Mouse (Mus musculus): ENCODE measurements around the gene Hoxb2.

Gene Hoxb2

GRCm38 (mm10) chr11:96351312-96351711, 987 bp downstream of the Hoxb2 start:
- DNase-seq (ENCODE audit: low read depth, low spot score), result no peak

GRCm38 (mm10) chr11:96351831-96352230, 1.5 kb downstream of the Hoxb2 start:
- peak; percentile 41 for DNase-seq (ENCODE audit: low read depth, low spot score)

- peak; percentile 70 for DNase-seq (ENCODE audit: low read depth, low spot score)
These were observed 2.6 kb downstream of the Hoxb2 start for GRCm38 (mm10) chr11:96352691-96353521.

GRCm38 (mm10) chr11:96353522-96353841, 3.2 kb downstream of the Hoxb2 start:
- no peak for DNase-seq (ENCODE audit: low read depth, low spot score)

GRCm38 (mm10) chr11:96353939-96354338, 3.6 kb downstream of the Hoxb2 start:
- no peak for DNase-seq (ENCODE audit: low read depth, low spot score)

GRCm38 (mm10) chr11:96354376-96354775, 4.1 kb downstream of the Hoxb2 start:
- DNase-seq (ENCODE audit: low read depth, low spot score), result peak; percentile 87

- no peak for DNase-seq (ENCODE audit: low read depth, low spot score)
These were observed 4.5 kb downstream of the Hoxb2 start for GRCm38 (mm10) chr11:96354801-96355311.

- DNase-seq (ENCODE audit: low read depth, low spot score), result peak; percentile 76
These were observed 13.5 kb downstream of the Hoxb2 start for GRCm38 (mm10) chr11:96363807-96364206.

- DNase-seq (ENCODE audit: low read depth, low spot score), result peak; percentile 53
These were observed 15.2 kb downstream of the Hoxb2 start, which contains the start of gene Hoxb1 for GRCm38 (mm10) chr11:96365441-96366091. Hoxb1 (plus strand) TSS chr11:96365752.

- DNase-seq (ENCODE audit: low read depth, low spot score), result peak; percentile 68
These were observed 16.0 kb downstream of the Hoxb2 start for GRCm38 (mm10) chr11:96366092-96367041.

- DNase-seq (ENCODE audit: low read depth, low spot score), result no peak
These were observed 16.8 kb downstream of the Hoxb2 start for GRCm38 (mm10) chr11:96367141-96367540.

GRCm38 (mm10) chr11:96368686-96369085, 18.4 kb downstream of the Hoxb2 start:
- DNase-seq (ENCODE audit: low read depth, low spot score), result no peak

GRCm38 (mm10) chr11:96369140-96369539, 18.8 kb downstream of the Hoxb2 start:
- DNase-seq (ENCODE audit: low read depth, low spot score), result no peak

- DNase-seq (ENCODE audit: low read depth, low spot score), result no peak
These were observed 21.4 kb downstream of the Hoxb2 start for GRCm38 (mm10) chr11:96371726-96372125.

- DNase-seq (ENCODE audit: low read depth, low spot score), result no peak
These were observed 22.2 kb downstream of the Hoxb2 start for GRCm38 (mm10) chr11:96372519-96372918.

GRCm38 (mm10) chr11:96374810-96375209, 24.5 kb downstream of the Hoxb2 start:
- DNase-seq (ENCODE audit: low read depth, low spot score), result peak; percentile 79

- no peak for DNase-seq (ENCODE audit: low read depth, low spot score)
These were observed 33.1 kb downstream of the Hoxb2 start for GRCm38 (mm10) chr11:96383381-96383780.

- DNase-seq (ENCODE audit: low read depth, low spot score), result no peak
These were observed 37.3 kb downstream of the Hoxb2 start for GRCm38 (mm10) chr11:96387635-96388034.

- peak; percentile 35 for DNase-seq (ENCODE audit: low read depth, low spot score)
These were observed 46.7 kb downstream of the Hoxb2 start for GRCm38 (mm10) chr11:96396772-96397626.

- no peak for DNase-seq (ENCODE audit: low read depth, low spot score)
These were observed 47.5 kb downstream of the Hoxb2 start for GRCm38 (mm10) chr11:96397806-96398335.

Data from ZHBTc4 (cell line).